Mouse (Mus musculus) embryonic facial prominence, embryonic 14.5 days (tissue): ENCODE results near the gene Qtrt1. TPM values are rescaled to one million over a fixed set of nuclear protein-coding genes. Genes with fewer than 3 reads are reported as not detected.

Source experiments
- ATAC-seq: fragments of 200-750 bp; cut with Nextera tagmentation; 2 replicates; pipeline ENCODE4 v1.8.0; 2017; ENCODE audit warnings: low read depth, moderate number of reproducible peaks, moderate TSS enrichment
- DNase-seq: peaks from one replicate; pipeline ENCODE4 v3.0.0-alpha.2; 2015; ENCODE audit warnings: low spot score
- H3K27ac ChIP-seq: fragments of 300-500 bp; sonication (generic); replicated peaks from 2 replicates; pipeline ENCODE4 v1.5.1; 2014; ENCODE audit warnings: low read depth, mild to moderate bottlenecking, low read length, moderate library complexity
- H3K27me3 ChIP-seq: fragments of 300-500 bp; sonication (generic); replicated peaks from 2 replicates; pipeline ENCODE4 v1.6.1; 2014; ENCODE audit warnings: low read length; ENCODE audit not compliant: control insufficient read depth, insufficient read depth
- H3K36me3 ChIP-seq: fragments of 300-500 bp; sonication (generic); 2 replicates; pipeline ENCODE4 v1.6.1; 2014; ENCODE audit warnings: low read length, mixed read lengths; ENCODE audit not compliant: control insufficient read depth, insufficient read depth
- H3K4me1 ChIP-seq: fragments of 300-500 bp; sonication (generic); 2 replicates; pipeline ENCODE4 v1.6.1; 2014; ENCODE audit warnings: antibody characterized with exemption, low read length; ENCODE audit not compliant: control insufficient read depth, insufficient read depth
- H3K4me2 ChIP-seq: fragments of 300-500 bp; sonication (generic); 2 replicates; pipeline ENCODE4 v1.6.1; 2014; ENCODE audit warnings: low read depth, mild to moderate bottlenecking, low read length, moderate library complexity, mixed read lengths
- H3K4me3 ChIP-seq: fragments of 300-500 bp; sonication (generic); 2 replicates; pipeline ENCODE4 v1.5.1; 2014; ENCODE audit warnings: low read depth, mild to moderate bottlenecking, low read length
- H3K9ac ChIP-seq: fragments of 300-500 bp; sonication (generic); 2 replicates; pipeline ENCODE4 v1.6.1; 2014; ENCODE audit warnings: low read depth, mild to moderate bottlenecking, low read length, moderate library complexity, mixed read lengths
- H3K9me3 ChIP-seq: fragments of 300-500 bp; sonication (generic); 2 replicates; pipeline ENCODE4 v1.6.1; 2016; ENCODE audit warnings: low read length; ENCODE audit not compliant: control insufficient read depth
- WGBS: fragments of 180-500 bp; shearing (Covaris S2); extraction: QIAGEN DNeasy Blood & Tissue Kit; methylation state at CpG from one replicate; pipeline ENCODE4 v1.1.7; 2014; 5-methylcytosine and 5-hydroxymethylcytosine counted together
- polyA plus RNA-seq: library from polyadenylated mRNA; unstranded; fragments of >200 nt; fragmentation: Nextera tagmentation; extraction: Ambion mirVana; gene quantifications from 2 replicates; pipeline ENCODE4 v1.2.1, GENCODE M21; 2014

Gene Qtrt1
- polyA plus RNA-seq, 1 experiment from 2014 or later, result 36.9 TPM

GRCm38 (mm10) chr9:21449710-21450109 lies 38.1 kb downstream of the Qtrt1 start:
- no peak for ATAC-seq
- no peak for DNase-seq
- Histone ChIP-seq H3K9ac (no peak overlapping the region), H3K27me3 (no peaks in the 10 kb centered on the region), H3K4me1 (no peaks in the 10 kb centered on the region), H3K4me3 (no peak overlapping the region), H3K4me2 (no peak overlapping the region), H3K9me3 (no peaks in the 10 kb centered on the region), H3K36me3 (no peaks in the 10 kb centered on the region; the same call in 1 of the 2 replicates), H3K27ac (no peak overlapping the region)
- WGBS, result 78% methylated on average over 2 of the region's 2 CpGs

GRCm38 (mm10) chr9:21450270-21450669 lies 38.6 kb downstream of the Qtrt1 start:
- no peak for ATAC-seq
- H3K27ac ChIP-seq, result no peak overlapping the region
- no peak overlapping the region for H3K4me3 ChIP-seq
- WGBS, result 89% methylated on average over 3 of the region's 3 CpGs
- H3K27me3 ChIP-seq, result no peaks in the 10 kb centered on the region
- no peak for DNase-seq
- no peak overlapping the region for H3K4me2 ChIP-seq
- no peak overlapping the region for H3K9ac ChIP-seq
- H3K4me1 ChIP-seq, result no peaks in the 10 kb centered on the region
- H3K9me3 ChIP-seq, result no peaks in the 10 kb centered on the region
- no peaks in the 10 kb centered on the region for H3K36me3 ChIP-seq

- Histone ChIP-seq H3K9ac (no peak overlapping the region), H3K4me2 (no peak overlapping the region), H3K4me1 (no peaks in the 10 kb centered on the region), H3K9me3 (no peaks in the 10 kb centered on the region), H3K36me3 (no peaks in the 10 kb centered on the region), H3K4me3 (no peak overlapping the region), H3K27me3 (no peaks in the 10 kb centered on the region), H3K27ac (no peak overlapping the region)
- WGBS, result 86% methylated on average over 8 of the region's 8 CpGs
- DNase-seq, result no peak
- ATAC-seq, result no peak
Measured at GRCm38 (mm10) chr9:21451391-21451790, 39.8 kb downstream of the Qtrt1 start.

GRCm38 (mm10) chr9:21451870-21452269 lies 40.2 kb downstream of the Qtrt1 start:
- H3K4me2 ChIP-seq, result no peak overlapping the region
- H3K36me3 ChIP-seq, result no peaks in the 10 kb centered on the region
- no peaks in the 10 kb centered on the region for H3K4me1 ChIP-seq
- H3K27me3 ChIP-seq, result no peaks in the 10 kb centered on the region
- no peaks in the 10 kb centered on the region for H3K9me3 ChIP-seq
- ATAC-seq (no peak), DNase-seq (no peak)
- H3K9ac ChIP-seq, result no peak overlapping the region
- WGBS, result 70% methylated on average over 8 of the region's 8 CpGs
- no peak overlapping the region for H3K27ac ChIP-seq
- H3K4me3 ChIP-seq, result no peak overlapping the region

GRCm38 (mm10) chr9:21453003-21453402 lies 41.4 kb downstream of the Qtrt1 start:
- H3K4me2 ChIP-seq, result no peak overlapping the region
- H3K27ac ChIP-seq, result no peak overlapping the region
- H3K9ac ChIP-seq, result no peak overlapping the region
- DNase-seq, result no peak
- ATAC-seq, result no peak
- no peaks in the 10 kb centered on the region for H3K9me3 ChIP-seq
- H3K4me3 ChIP-seq, result no peak overlapping the region
- H3K27me3 ChIP-seq, result no peaks in the 10 kb centered on the region
- 91% methylated on average over 7 of the region's 7 CpGs for WGBS
- H3K4me1 ChIP-seq, result no peaks in the 10 kb centered on the region
- peaks cover under 1% of the 10 kb centered on the region; the same call in 1 of the 2 replicates for H3K36me3 ChIP-seq

- Histone ChIP-seq H3K4me1 (no peaks in the 10 kb centered on the region), H3K36me3 (peaks cover 5% of the 10 kb centered on the region; the same call in 1 of the 2 replicates), H3K4me3 (no peak overlapping the region), H3K9ac (no peak overlapping the region), H3K27me3 (no peaks in the 10 kb centered on the region), H3K4me2 (no peak overlapping the region), H3K27ac (no peak overlapping the region), H3K9me3 (no peaks in the 10 kb centered on the region)
- ATAC-seq, result no peak
- no peak for DNase-seq
- WGBS, result 78% methylated on average over 2 of the region's 2 CpGs
Measured at GRCm38 (mm10) chr9:21453459-21453858, 41.8 kb downstream of the Qtrt1 start.

GRCm38 (mm10) chr9:21454556-21454955 lies 42.9 kb downstream of the Qtrt1 start:
- H3K4me1 ChIP-seq, result no peaks in the 10 kb centered on the region
- H3K9me3 ChIP-seq, result no peaks in the 10 kb centered on the region
- DNase-seq (no peak), ATAC-seq (no peak)
- no peak overlapping the region for H3K4me2 ChIP-seq
- H3K27me3 ChIP-seq, result no peaks in the 10 kb centered on the region
- WGBS, result 81% methylated on average over 4 of the region's 4 CpGs
- no peak overlapping the region for H3K9ac ChIP-seq
- no peak overlapping the region for H3K27ac ChIP-seq
- H3K4me3 ChIP-seq, result no peak overlapping the region
- peaks cover 16% of the 10 kb centered on the region for H3K36me3 ChIP-seq

GRCm38 (mm10) chr9:21455103-21455770 lies 43.6 kb downstream of the Qtrt1 start:
- no peak overlapping the region for H3K9ac ChIP-seq
- H3K36me3 ChIP-seq, result peaks cover 20% of the 10 kb centered on the region
- H3K27ac ChIP-seq, result no peak overlapping the region
- WGBS, result 67% methylated on average over 4 of the region's 4 CpGs
- H3K4me2 ChIP-seq, result no peak overlapping the region
- ATAC-seq, result no peak
- H3K4me3 ChIP-seq, result no peak overlapping the region
- no peaks in the 10 kb centered on the region for H3K4me1 ChIP-seq
- no peaks in the 10 kb centered on the region for H3K27me3 ChIP-seq
- no peaks in the 10 kb centered on the region for H3K9me3 ChIP-seq
- DNase-seq, result no peak

GRCm38 (mm10) chr9:21456246-21456929 lies 44.8 kb downstream of the Qtrt1 start:
- Histone ChIP-seq H3K4me2 (no peak overlapping the region), H3K9ac (no peak overlapping the region), H3K36me3 (peaks cover 26% of the 10 kb centered on the region), H3K4me3 (no peak overlapping the region), H3K4me1 (no peaks in the 10 kb centered on the region), H3K27me3 (no peaks in the 10 kb centered on the region), H3K27ac (no peak overlapping the region), H3K9me3 (no peaks in the 10 kb centered on the region)
- no peak for DNase-seq
- ATAC-seq, result no peak
- WGBS, result 91% methylated on average over 7 of the region's 7 CpGs
